Mouse (Mus musculus) erythroblast, embryonic 14.5 days (primary cell): ENCODE data around the gene Pigz.

Source experiments
- GATA1 ChIP-seq: IDR thresholded peaks from 2 replicates; pipeline ENCODE4 v1.6.1; 2012; ENCODE audit warnings: low read length, inconsistent platforms, mixed read lengths
- TAL1 ChIP-seq: IDR thresholded peaks from 3 replicates; pipeline ENCODE4 v1.6.1; 2012; ENCODE audit warnings: low read length, inconsistent platforms, mixed read lengths

DNA sequence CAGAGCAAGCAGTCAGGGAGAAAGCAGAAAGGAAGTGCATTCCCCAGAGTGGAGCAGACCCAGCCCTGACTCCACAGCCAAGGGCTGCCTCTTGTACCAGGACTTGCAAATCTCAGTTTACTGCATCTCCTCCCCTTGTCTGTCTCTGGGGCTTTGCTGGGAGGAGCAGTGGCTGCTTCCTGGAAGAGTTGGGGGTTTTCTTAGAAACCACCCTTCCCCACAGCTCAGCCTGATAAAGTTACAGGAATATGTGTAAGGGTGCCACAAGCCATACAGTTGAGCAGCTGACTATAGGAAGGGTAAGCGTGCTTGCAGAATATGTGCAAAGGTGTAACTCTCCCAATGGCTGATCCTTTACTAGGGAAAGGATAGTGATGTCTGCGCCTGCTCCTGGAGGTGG, 6.9 kb downstream of the Pigz start:
- TF ChIP-seq TAL1 (no peak), GATA1 (no peak)
